Mouse (Mus musculus) erythroblast, embryonic 14.5 days (primary cell): ENCODE data around the gene Gbf1.

Experiments used
- GATA1 ChIP-seq: IDR thresholded peaks from 2 replicates; pipeline ENCODE4 v1.6.1; 2012; ENCODE audit warnings: low read length, inconsistent platforms, mixed read lengths
- TAL1 ChIP-seq: IDR thresholded peaks from 3 replicates; pipeline ENCODE4 v1.6.1; 2012; ENCODE audit warnings: low read length, inconsistent platforms, mixed read lengths

GRCm38 (mm10) chr19:46327531-46328064, 175.3 kb downstream of the Gbf1 start:
- no peak for TF ChIP-seq TAL1
- TF ChIP-seq GATA1 = no peak
